Mouse (Mus musculus): Measurements from ENCODE around the gene Map3k6. TPM values are rescaled to one million over a fixed set of nuclear protein-coding genes. Genes with fewer than 3 reads are reported as not detected.

Gene Map3k6
- total and polyA plus RNA-seq, 2 experiments from 2014 or later, result 5.8 to 11.7 TPM

DNA sequence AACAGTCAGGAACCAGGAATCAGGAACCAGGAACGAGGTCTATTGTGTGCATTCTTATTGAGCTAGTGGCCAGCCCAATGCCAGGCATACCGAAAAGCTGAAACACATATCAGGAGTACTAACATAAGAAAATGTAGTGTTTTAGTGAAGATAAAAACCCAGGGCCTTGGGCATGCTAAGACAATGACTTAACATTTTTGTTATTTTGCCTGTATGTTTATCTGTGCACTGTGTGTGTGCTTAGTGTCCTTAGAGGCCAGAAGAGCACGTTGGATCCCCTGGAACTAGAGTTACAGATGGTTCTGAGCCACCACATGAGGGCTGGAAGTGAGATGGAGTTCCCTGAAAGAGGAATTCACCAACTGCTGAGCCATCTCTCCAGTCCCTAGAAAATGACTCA lies 44.7 kb downstream of the Map3k6 start:
- H3K27ac ChIP-seq, result no peak overlapping the region
- no peak for DNase-seq (ENCODE audit: low spot score)
- no peak for ATAC-seq
- H3K4me1 ChIP-seq (ENCODE audit: insufficient read depth, low read length), result no peaks in the 10 kb centered on the region
- TF ChIP-seq CTCF (IDR thresholded peaks at IDR 0.05; ENCODE audit: low read depth), result no peak
- H3K4me2 ChIP-seq (ENCODE audit: low read depth, low read length), result no peak overlapping the region
- no peak overlapping the region for H3K4me3 ChIP-seq (ENCODE audit: low read length)
- H3K27me3 ChIP-seq (ENCODE audit: insufficient read depth, low read length), result no peaks in the 10 kb centered on the region
- no peaks in the 10 kb centered on the region for H3K9me3 ChIP-seq (ENCODE audit: low read length)
- WGBS, result 72% methylated on average over 3 of the region's 3 CpGs
- H3K9ac ChIP-seq (replicated peaks; ENCODE audit: low read length), result no peak overlapping the region
- H3K36me3 ChIP-seq (ENCODE audit: insufficient read depth, low read length), result no peaks in the 10 kb centered on the region

DNA sequence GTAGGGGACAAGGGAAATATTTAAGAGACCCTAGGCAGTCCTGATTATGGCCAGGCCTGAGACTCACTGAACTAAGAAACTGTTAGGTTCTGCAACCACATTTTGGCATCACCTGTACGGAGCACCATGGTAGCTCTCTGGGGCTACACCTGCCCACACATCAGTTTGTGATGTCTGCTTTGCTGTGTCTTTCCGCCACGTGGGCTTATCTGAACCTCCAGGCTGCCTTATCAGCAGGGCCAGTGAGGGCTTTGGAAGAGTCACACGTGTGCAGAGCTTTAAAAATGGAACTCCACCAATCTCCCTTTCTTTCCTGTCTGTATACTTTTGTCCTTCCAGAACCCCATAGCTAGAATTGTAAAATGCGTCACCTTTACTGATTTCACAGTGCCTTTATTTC lies 45.3 kb downstream of the Map3k6 start:
- no peak overlapping the region for H3K9ac ChIP-seq (replicated peaks; ENCODE audit: low read length)
- DNase-seq (ENCODE audit: low spot score), result no peak
- 91% methylated on average over 5 of the region's 5 CpGs for WGBS

DNA sequence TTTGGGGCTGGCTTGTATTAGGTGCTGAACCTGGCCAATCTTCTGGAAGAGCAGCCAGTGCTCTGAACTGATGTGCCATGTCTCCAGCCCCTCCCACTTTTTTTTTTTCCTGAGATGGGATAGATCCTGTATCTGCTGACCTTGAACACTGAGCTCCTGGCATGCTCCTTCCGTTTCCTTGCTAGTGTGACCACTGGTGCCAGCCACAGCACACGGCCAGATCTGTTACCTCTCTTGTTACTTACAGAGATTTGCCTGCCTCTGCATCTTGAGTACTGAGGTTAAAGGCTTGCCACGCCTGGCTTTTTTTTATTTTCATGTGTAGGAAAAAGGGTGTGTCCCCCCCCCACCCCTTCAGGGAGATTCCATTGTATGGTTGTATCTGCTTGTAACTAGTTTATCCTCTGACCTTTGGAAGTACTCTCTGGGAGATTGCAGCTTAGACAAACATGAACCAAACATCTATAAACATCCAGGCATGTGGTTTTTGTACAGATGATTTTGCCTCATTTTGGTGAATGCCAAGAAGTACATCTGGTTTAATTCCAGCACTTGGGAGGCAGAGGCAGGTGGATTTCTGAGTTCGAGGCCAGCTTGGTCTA lies 46.0 kb downstream of the Map3k6 start:
- no peak overlapping the region for H3K4me3 ChIP-seq (ENCODE audit: low read length)

More for the DNA sequence above, 45.3 kb downstream of the Map3k6 start:
- Histone ChIP-seq H3K27me3 (ENCODE audit: insufficient read depth, low read length) (no peaks in the 10 kb centered on the region), H3K9me3 (ENCODE audit: low read length) (no peaks in the 10 kb centered on the region), H3K4me3 (ENCODE audit: low read length) (no peak overlapping the region), H3K27ac (no peak overlapping the region), H3K4me2 (ENCODE audit: low read depth, low read length) (no peak overlapping the region), H3K4me1 (ENCODE audit: insufficient read depth, low read length) (no peaks in the 10 kb centered on the region), H3K36me3 (ENCODE audit: insufficient read depth, low read length) (no peaks in the 10 kb centered on the region)
- TF ChIP-seq CTCF (IDR thresholded peaks at IDR 0.05; ENCODE audit: low read depth), result no peak
- no peak for ATAC-seq

DNA sequence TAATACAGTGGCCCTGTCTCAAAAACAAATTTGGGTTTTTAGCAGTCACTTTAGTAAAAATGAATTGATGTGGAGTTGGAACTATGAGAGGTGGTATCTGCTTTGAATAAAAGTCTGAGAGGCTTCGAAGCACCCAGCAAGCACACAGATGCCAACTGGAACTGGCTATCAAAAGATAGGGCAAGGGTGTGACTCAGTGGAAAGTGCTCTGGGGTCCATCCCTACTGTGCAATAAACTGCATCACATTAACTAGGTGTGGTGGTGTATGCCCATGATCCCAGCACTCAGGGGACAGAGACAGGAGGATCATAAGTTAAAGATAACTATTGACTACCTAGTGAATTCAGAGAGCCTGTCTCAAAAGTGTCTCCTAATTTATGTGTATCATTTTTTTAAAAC lies 50.6 kb downstream of the Map3k6 start:
- Histone ChIP-seq H3K9ac (replicated peaks; ENCODE audit: low read length) (no peak overlapping the region), H3K4me3 (ENCODE audit: low read length) (no peak overlapping the region), H3K36me3 (ENCODE audit: insufficient read depth, low read length) (peaks cover 14% of the 10 kb centered on the region), H3K9me3 (ENCODE audit: low read length) (no peaks in the 10 kb centered on the region), H3K4me1 (ENCODE audit: insufficient read depth, low read length) (peaks cover 5% of the 10 kb centered on the region; the same call in 1 of the 2 replicates), H3K27me3 (ENCODE audit: insufficient read depth, low read length) (no peaks in the 10 kb centered on the region), H3K4me2 (ENCODE audit: low read depth, low read length) (no peak overlapping the region), H3K27ac (no peak overlapping the region)
- no peak for DNase-seq (ENCODE audit: low spot score)
- ATAC-seq, result no peak
- 92% methylated on average over 1 of the region's 1 CpGs for WGBS
- TF ChIP-seq CTCF (IDR thresholded peaks at IDR 0.05; ENCODE audit: low read depth), result no peak

More for the DNA sequence above, 46.0 kb downstream of the Map3k6 start:
- ATAC-seq, result no peak
- no peak for TF ChIP-seq CTCF (IDR thresholded peaks at IDR 0.05; ENCODE audit: low read depth)
- Histone ChIP-seq H3K36me3 (ENCODE audit: insufficient read depth, low read length) (no peaks in the 10 kb centered on the region), H3K9me3 (ENCODE audit: low read length) (no peaks in the 10 kb centered on the region), H3K27ac (no peak overlapping the region), H3K27me3 (ENCODE audit: insufficient read depth, low read length) (no peaks in the 10 kb centered on the region), H3K4me2 (ENCODE audit: low read depth, low read length) (no peak overlapping the region), H3K4me1 (ENCODE audit: insufficient read depth, low read length) (no peaks in the 10 kb centered on the region), H3K9ac (replicated peaks; ENCODE audit: low read length) (no peak overlapping the region)
- DNase-seq (ENCODE audit: low spot score), result no peak
- 83% methylated on average over 4 of the region's 4 CpGs for WGBS

DNA sequence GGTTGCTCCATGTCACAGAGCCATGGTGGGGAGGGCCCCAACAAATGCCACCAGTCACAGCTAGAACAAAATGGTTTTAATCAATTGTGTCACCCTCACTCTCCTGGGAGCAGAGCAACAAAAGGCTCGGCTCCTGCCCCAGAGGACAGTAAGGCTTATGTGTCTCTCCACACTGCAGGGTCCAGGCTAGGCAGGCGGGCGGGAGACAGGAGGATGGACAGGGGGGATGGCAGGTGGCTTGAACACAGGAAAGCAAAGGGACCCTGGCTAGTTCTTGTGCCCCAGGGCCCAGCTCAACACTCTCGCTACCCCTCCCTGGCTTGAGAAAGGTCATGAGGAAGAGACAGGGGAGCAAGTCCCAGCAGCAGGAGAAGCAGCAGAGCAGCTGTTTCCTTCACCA lies 51.8 kb downstream of the Map3k6 start:
- H3K27ac ChIP-seq, result peak overlapping the region; percentile 12; the same call in 1 of the 2 replicates
- DNase-seq (ENCODE audit: low spot score) (no peak), ATAC-seq (no peak)
- TF ChIP-seq CTCF (IDR thresholded peaks at IDR 0.05; ENCODE audit: low read depth), result no peak
- H3K9me3 ChIP-seq (ENCODE audit: low read length), result no peaks in the 10 kb centered on the region
- WGBS, result 67% methylated on average over 4 of the region's 4 CpGs
- no peaks in the 10 kb centered on the region for H3K27me3 ChIP-seq (ENCODE audit: insufficient read depth, low read length)
- no peak overlapping the region for H3K9ac ChIP-seq (replicated peaks; ENCODE audit: low read length)
- no peak overlapping the region for H3K4me3 ChIP-seq (ENCODE audit: low read length)
- H3K36me3 ChIP-seq (ENCODE audit: insufficient read depth, low read length), result peaks cover 14% of the 10 kb centered on the region
- no peak overlapping the region for H3K4me2 ChIP-seq (ENCODE audit: low read depth, low read length)
- peaks cover 5% of the 10 kb centered on the region; the same call in 1 of the 2 replicates for H3K4me1 ChIP-seq (ENCODE audit: insufficient read depth, low read length)

DNA sequence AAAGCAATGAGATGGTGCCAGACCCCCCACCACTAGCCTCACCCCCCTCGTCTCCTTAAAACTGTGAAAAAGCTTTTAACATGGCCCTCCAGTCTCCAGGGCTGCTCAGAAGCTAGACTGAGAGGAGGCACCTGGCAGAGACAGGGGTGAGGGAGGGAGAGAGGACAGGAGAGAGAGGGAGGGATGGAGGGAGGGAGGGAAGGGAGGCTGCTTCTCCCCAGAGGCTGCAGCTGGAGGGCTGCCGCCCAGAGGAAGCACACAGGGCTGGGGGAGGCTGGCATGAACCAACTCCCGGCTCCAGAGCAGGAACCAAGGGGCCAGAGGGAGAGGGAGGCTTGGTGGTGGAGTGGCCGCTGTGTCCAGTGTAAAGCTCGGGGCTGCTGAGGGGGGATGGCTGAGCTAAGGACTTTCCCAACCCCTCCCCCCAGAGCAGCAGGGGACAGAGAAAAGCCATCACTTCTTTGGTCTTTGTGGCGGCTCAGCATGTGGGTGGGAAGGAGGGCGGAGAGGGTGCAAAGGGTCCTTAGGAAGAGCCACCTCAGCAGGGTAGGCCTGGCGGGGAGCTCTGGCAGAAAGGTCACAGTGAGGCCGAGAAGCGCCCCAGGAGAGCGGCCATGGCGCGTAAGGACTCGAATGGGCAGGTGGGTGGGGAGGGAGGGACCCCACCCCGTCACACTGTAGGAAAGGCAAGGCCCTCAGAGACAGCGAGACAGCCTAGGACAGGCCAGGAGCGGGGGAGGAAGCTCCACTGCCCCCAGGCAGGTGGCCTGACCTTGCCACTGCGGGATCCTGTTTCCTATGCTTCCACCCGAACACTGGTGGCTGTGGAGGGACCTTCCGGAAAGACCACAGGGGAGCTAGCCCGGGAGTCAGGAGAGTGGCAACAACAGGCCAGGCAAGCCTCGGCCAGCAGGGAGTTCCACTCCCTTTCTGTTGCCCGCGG lies 52.6 kb downstream of the Map3k6 start:
- no peaks in the 10 kb centered on the region for H3K9me3 ChIP-seq (ENCODE audit: low read length)
- 20% methylated on average over 24 of the region's 24 CpGs for WGBS
- H3K4me3 ChIP-seq (ENCODE audit: low read length), result no peak overlapping the region
- H3K9ac ChIP-seq (replicated peaks; ENCODE audit: low read length), result no peak overlapping the region; the same call in 1 of the 2 replicates
- no peaks in the 10 kb centered on the region for H3K27me3 ChIP-seq (ENCODE audit: insufficient read depth, low read length)
- no peak overlapping the region for H3K4me2 ChIP-seq (ENCODE audit: low read depth, low read length)
- ATAC-seq, result no peak; the same call in 1 of the 2 replicates
- H3K36me3 ChIP-seq (ENCODE audit: insufficient read depth, low read length), result peaks cover 14% of the 10 kb centered on the region
- no peak for TF ChIP-seq CTCF (IDR thresholded peaks at IDR 0.05; ENCODE audit: low read depth)
- peak; percentile 38 for DNase-seq (ENCODE audit: low spot score)
- peak overlapping the region; percentile 12; the same call in 1 of the 2 replicates for H3K27ac ChIP-seq
- H3K4me1 ChIP-seq (ENCODE audit: insufficient read depth, low read length), result peaks cover 13% of the 10 kb centered on the region

All from hindbrain, postnatal 0 days (tissue).